Mouse (Mus musculus): Measurements from ENCODE around the gene Akr1c19. TPM values are rescaled to one million over a fixed set of nuclear protein-coding genes. Genes with fewer than 3 reads are reported as not detected.
A peak's percentile ranks its signal among the peaks of the same experiment; 100 is the strongest.
"Not testable (repeated sequence)": the region's sequence is repeated elsewhere in the genome, so short reads cannot be mapped to it uniquely, and the experiment has no call there.

Akr1c19 gene
- total and polyA plus RNA-seq, 3 experiments: not detected

- not testable (repeated sequence) for H3K9ac ChIP-seq (ENCODE audit: control insufficient read depth, low read depth, low read length, poor library complexity, severe bottlenecking); H3K79me2 ChIP-seq (ENCODE audit: control insufficient read depth, insufficient read depth, low read length, poor library complexity); H3K9me3 ChIP-seq (replicated peaks; ENCODE audit: insufficient read depth, low read length); DNase-seq (ENCODE audit: low read depth, low spot score); H3K4me3 ChIP-seq (ENCODE audit: control insufficient read depth in 1 of 2, insufficient read depth in 1 of 2, low read depth in 2 of 2, low read length in 2 of 2); H3K4me1 ChIP-seq (ENCODE audit: control insufficient read depth in 1 of 2, insufficient read depth in 2 of 2, low read length in 2 of 2); H3K27ac ChIP-seq (ENCODE audit: control insufficient read depth, low read depth, low read length); H3K36me3 ChIP-seq (ENCODE audit: control insufficient read depth in 1 of 2, insufficient read depth in 2 of 2, low read length in 2 of 2); H3K27me3 ChIP-seq (ENCODE audit: control insufficient read depth in 1 of 2, insufficient read depth in 2 of 2, low read length in 2 of 2)
- TF ChIP-seq GATA1 (IDR thresholded peaks at IDR 0.05; ENCODE audit: low read depth, low read length) (peak; percentile 60; the same call in 1 of the 2 replicates), CTCF (IDR thresholded peaks at IDR 0.05 in 2 of 3, conservative IDR thresholded peaks at IDR 0.05 in 1 of 3; ENCODE audit: control insufficient read depth in 1 of 3, insufficient read depth in 1 of 3, low read depth in 2 of 3, low read length in 3 of 3, poor library complexity in 1 of 3, severe bottlenecking in 1 of 3) (peak in 1 of 3 experiments; percentile 19; a peak in 1 of 6 replicates)
Measured at GRCm38 (mm10) chr13:4186641-4187411, 41.7 kb upstream of the Akr1c19 start.

- H3K27ac ChIP-seq (ENCODE audit: control insufficient read depth, low read depth, low read length): no peak overlapping the region
- no peak for DNase-seq (ENCODE audit: low read depth, low spot score)
- H3K9ac ChIP-seq (ENCODE audit: control insufficient read depth, low read depth, low read length, poor library complexity, severe bottlenecking): no peak overlapping the region
- no peaks in the 10 kb centered on the region; a peak in 1 of 4 replicates for H3K4me1 ChIP-seq (ENCODE audit: control insufficient read depth in 1 of 2, insufficient read depth in 2 of 2, low read length in 2 of 2)
- peaks cover 0 to 2% of the 10 kb centered on the region in 2 experiments; a peak in 1 of 4 replicates for H3K36me3 ChIP-seq (ENCODE audit: control insufficient read depth in 1 of 2, insufficient read depth in 2 of 2, low read length in 2 of 2)
- H3K27me3 ChIP-seq (ENCODE audit: control insufficient read depth in 1 of 2, insufficient read depth in 2 of 2, low read length in 2 of 2): no peaks in the 10 kb centered on the region
- no peaks in the 10 kb centered on the region for H3K79me2 ChIP-seq (ENCODE audit: control insufficient read depth, insufficient read depth, low read length, poor library complexity)
- no peaks in the 10 kb centered on the region for H3K9me3 ChIP-seq (replicated peaks; ENCODE audit: insufficient read depth, low read length)
- TF ChIP-seq TAL1 (IDR thresholded peaks at IDR 0.05; ENCODE audit: low read length) (no peak), CTCF (IDR thresholded peaks at IDR 0.05 in 2 of 3, conservative IDR thresholded peaks at IDR 0.05 in 1 of 3; ENCODE audit: control insufficient read depth in 1 of 3, insufficient read depth in 1 of 3, low read depth in 2 of 3, low read length in 3 of 3, poor library complexity in 1 of 3, severe bottlenecking in 1 of 3) (peak in 1 of 3 experiments; percentile 19; a peak in 2 of 6 replicates), USF2 (IDR thresholded peaks at IDR 0.05; ENCODE audit: borderline replicate concordance in 1 of 2, insufficient read depth in 1 of 2, low read depth in 1 of 2, low read length in 2 of 2) (no peak), ZMIZ1 (IDR thresholded peaks at IDR 0.05; ENCODE audit: low read depth, low read length) (no peak), RAD21 (IDR thresholded peaks at IDR 0.05; ENCODE audit: low read depth, low read length) (peak; percentile 7; the same call in 1 of the 2 replicates), SMC3 (IDR thresholded peaks at IDR 0.05; ENCODE audit: low read depth, low read length) (peak; percentile 18; the same call in 1 of the 2 replicates)
- no peak overlapping the region for H3K4me3 ChIP-seq (ENCODE audit: control insufficient read depth in 1 of 2, insufficient read depth in 1 of 2, low read depth in 2 of 2, low read length in 2 of 2)
Measured at GRCm38 (mm10) chr13:4188174-4188573, 40.3 kb upstream of the Akr1c19 start.

GRCm38 (mm10) chr13:4190904-4191303 is 37.6 kb upstream of the Akr1c19 start, which contains the start of gene Akr1c13:
Akr1c13 (plus strand) TSS chr13:4191150.
- Histone ChIP-seq H3K4me3 (ENCODE audit: control insufficient read depth in 1 of 2, insufficient read depth in 1 of 2, low read depth in 2 of 2, low read length in 2 of 2) (peak within 1 kb of the TSS; percentile 35 to 41), H3K4me1 (ENCODE audit: control insufficient read depth in 1 of 2, insufficient read depth in 2 of 2, low read length in 2 of 2) (no peaks in the 10 kb centered on the region; a peak in 1 of 4 replicates), H3K79me2 (ENCODE audit: control insufficient read depth, insufficient read depth, low read length, poor library complexity) (no peaks in the 10 kb centered on the region), H3K36me3 (ENCODE audit: control insufficient read depth in 1 of 2, insufficient read depth in 2 of 2, low read length in 2 of 2) (peaks cover 0 to 2% of the 10 kb centered on the region in 2 experiments; a peak in 1 of 4 replicates), H3K27ac (ENCODE audit: control insufficient read depth, low read depth, low read length) (no peak within 1 kb of the TSS; the same call in 1 of the 2 replicates), H3K27me3 (ENCODE audit: control insufficient read depth in 1 of 2, insufficient read depth in 2 of 2, low read length in 2 of 2) (no peaks in the 10 kb centered on the region), H3K9me3 (replicated peaks; ENCODE audit: insufficient read depth, low read length) (no peaks in the 10 kb centered on the region), H3K9ac (ENCODE audit: control insufficient read depth, low read depth, low read length, poor library complexity, severe bottlenecking) (peak within 1 kb of the TSS; percentile 17; the same call in 1 of the 2 replicates)
- TF ChIP-seq MYB (IDR thresholded peaks at IDR 0.05; ENCODE audit: low read depth, low read length) (no peak), POLR2A (IDR thresholded peaks at IDR 0.05; ENCODE audit: control insufficient read depth in 1 of 2, insufficient read depth in 1 of 2, low read depth in 1 of 2, low read length in 2 of 2, poor library complexity in 1 of 2) (0 out of 4 replicates have a peak, but pooled peaks of 1 of the 2 experiments have one; percentile 31), MXI1 (IDR thresholded peaks at IDR 0.05; ENCODE audit: low read depth, low read length) (no peak), UBTF (IDR thresholded peaks at IDR 0.05; ENCODE audit: borderline replicate concordance, insufficient read depth, low read depth, low read length) (no peak), HCFC1 (IDR thresholded peaks at IDR 0.05; ENCODE audit: low read depth, low read length) (peak; percentile 50), ZNF384 (IDR thresholded peaks at IDR 0.05; ENCODE audit: low read depth, low read length) (no peak), NELFE (IDR thresholded peaks at IDR 0.05; ENCODE audit: low read depth, low read length) (0 out of 2 replicates have a peak, but pooled peaks have one; percentile 21), SMC3 (IDR thresholded peaks at IDR 0.05; ENCODE audit: low read depth, low read length) (no peak), CHD1 (IDR thresholded peaks at IDR 0.05; ENCODE audit: low read depth, low read length) (no peak), ELF1 (IDR thresholded peaks at IDR 0.05; ENCODE audit: low read depth, low read length) (peak; percentile 52; the same call in 1 of the 2 replicates)
- DNase-seq (ENCODE audit: low read depth, low spot score): peak; percentile 82
